Mouse (Mus musculus) embryonic facial prominence, embryonic 10.5 days (tissue): Measurements from ENCODE around the gene Cfap46. TPM values are rescaled to one million over a fixed set of nuclear protein-coding genes. Genes with fewer than 3 reads are reported as not detected.
"Not testable (repeated sequence)": the region's sequence is repeated elsewhere in the genome, so short reads cannot be mapped to it uniquely, and the experiment has no call there.

Experiments
- DNase-seq: peaks from one replicate; pipeline ENCODE4 v3.0.0-alpha.2; 2017; ENCODE audit warnings: low spot score
- H3K27ac ChIP-seq: fragments of 300-500 bp; sonication (generic); replicated peaks from 2 replicates; pipeline ENCODE4 v1.5.1; 2016; ENCODE audit warnings: mild to moderate bottlenecking
- H3K27me3 ChIP-seq: fragments of 300-500 bp; sonication (generic); replicated peaks from 2 replicates; pipeline ENCODE4 v1.6.1; 2016; ENCODE audit warnings: low read depth, mild to moderate bottlenecking; ENCODE audit not compliant: poor library complexity, severe bottlenecking
- H3K36me3 ChIP-seq: fragments of 300-500 bp; sonication (generic); replicated peaks from 2 replicates; pipeline ENCODE4 v1.6.1; 2016; ENCODE audit warnings: mild to moderate bottlenecking, moderate library complexity
- H3K4me1 ChIP-seq: fragments of 300-500 bp; sonication (generic); 2 replicates; pipeline ENCODE4 v1.6.1; 2016
- H3K4me3 ChIP-seq: fragments of 300-500 bp; sonication (generic); 2 replicates; pipeline ENCODE4 v1.5.1; 2016; ENCODE audit warnings: mild to moderate bottlenecking, moderate library complexity
- H3K9me3 ChIP-seq: fragments of 300-500 bp; sonication (generic); 2 replicates; pipeline ENCODE4 v1.6.1; 2016; ENCODE audit warnings: mild to moderate bottlenecking
- WGBS: fragments of 180-500 bp; shearing (Covaris S2); methylation state at CpG from one replicate; pipeline ENCODE4 v1.1.7; 2016; 5-methylcytosine and 5-hydroxymethylcytosine counted together
- polyA plus RNA-seq: library from polyadenylated mRNA; unstranded; fragments of >200 nt; fragmentation: Nextera tagmentation; extraction: Ambion mirVana; gene quantifications from 2 replicates; pipeline ENCODE4 v1.2.1, GENCODE M21; 2016

Cfap46 gene
- polyA plus RNA-seq, 1 experiment from 2014 or later: 0.51 TPM

DNA sequence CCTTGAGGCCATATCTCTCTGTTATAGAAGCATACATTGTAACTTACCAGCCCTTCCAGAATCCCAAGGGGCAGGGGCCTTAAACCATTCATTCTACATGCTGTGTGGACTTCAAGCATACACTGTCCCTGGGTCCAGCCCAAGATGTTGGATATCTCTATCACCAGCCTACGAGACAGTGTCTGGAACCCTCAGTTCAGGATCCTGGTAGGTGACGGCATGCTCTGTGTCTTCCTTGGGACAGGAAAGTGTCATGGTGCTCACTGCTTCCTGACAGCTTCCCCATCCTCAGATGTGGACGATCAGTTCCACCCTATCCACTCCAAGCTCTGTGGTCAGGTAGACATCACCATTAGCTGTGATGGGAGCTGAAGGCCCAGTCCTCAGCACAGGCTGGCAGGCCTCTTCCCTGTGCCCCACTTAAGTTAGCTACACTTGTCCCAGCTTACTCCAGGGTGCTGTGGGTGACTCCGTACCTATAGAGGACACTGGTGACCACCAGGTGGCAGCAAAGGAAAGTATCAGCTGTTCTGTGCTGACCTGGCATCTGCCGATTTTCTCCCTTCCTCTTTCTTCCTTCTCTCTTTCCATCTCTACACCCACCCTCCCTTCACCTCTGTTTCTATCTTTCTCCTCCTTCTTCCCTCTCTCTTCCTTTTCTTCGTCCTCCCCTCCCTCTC, 19.7 kb upstream of the Cfap46 start:
- Histone ChIP-seq H3K36me3 (no peaks in the 10 kb centered on the region), H3K4me1 (peaks cover 5% of the 10 kb centered on the region; the same call in 1 of the 2 replicates), H3K9me3 (no peaks in the 10 kb centered on the region), H3K27me3 (0 out of 2 replicates have a peak, but pooled peaks cover 15% of the 10 kb centered on the region), H3K4me3 (no peak overlapping the region), H3K27ac (no peak overlapping the region)
- 34% methylated on average over 6 of the region's 6 CpGs for WGBS
- peak; percentile 80 for DNase-seq

DNA sequence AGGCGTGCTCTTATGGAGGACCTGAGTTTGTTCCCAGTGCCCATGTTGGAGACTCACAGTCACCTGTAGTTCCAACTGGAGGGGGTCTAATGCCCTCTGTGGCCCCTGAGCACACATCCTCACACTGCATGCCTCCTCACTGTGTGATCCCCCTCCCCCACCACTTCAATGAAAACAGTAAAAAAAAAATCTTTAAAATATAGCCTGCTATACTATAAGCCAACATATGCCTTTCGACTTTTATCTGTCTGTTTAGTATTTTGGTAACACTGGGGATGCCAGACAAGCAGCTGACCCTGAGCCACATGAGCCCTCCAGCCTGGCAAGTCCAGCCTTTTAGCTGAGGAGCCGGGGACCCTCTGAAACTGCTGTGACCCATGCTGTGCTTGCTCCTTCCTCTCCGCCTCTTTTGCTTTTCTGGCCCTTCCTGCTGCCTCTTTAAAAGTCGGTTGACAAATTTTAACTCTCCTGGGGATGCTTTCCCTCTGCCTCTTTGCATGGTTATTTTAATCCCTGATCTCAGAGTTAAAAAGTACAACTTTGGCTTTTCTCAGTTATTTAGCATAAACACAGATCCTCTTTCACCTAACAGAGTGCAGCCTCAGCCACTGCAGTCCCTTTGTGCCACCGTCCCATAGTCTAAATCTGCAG, 18.2 kb upstream of the Cfap46 start:
- Histone ChIP-seq H3K4me3 (no peak overlapping the region), H3K27me3 (0 out of 2 replicates have a peak, but pooled peaks cover 15% of the 10 kb centered on the region), H3K36me3 (no peaks in the 10 kb centered on the region), H3K27ac (no peak overlapping the region), H3K4me1 (peaks cover 5% of the 10 kb centered on the region; the same call in 1 of the 2 replicates), H3K9me3 (peaks cover 4% of the 10 kb centered on the region; the same call in 1 of the 2 replicates)
- DNase-seq: no peak
- WGBS: 35% methylated on average over 6 of the region's 6 CpGs

DNA sequence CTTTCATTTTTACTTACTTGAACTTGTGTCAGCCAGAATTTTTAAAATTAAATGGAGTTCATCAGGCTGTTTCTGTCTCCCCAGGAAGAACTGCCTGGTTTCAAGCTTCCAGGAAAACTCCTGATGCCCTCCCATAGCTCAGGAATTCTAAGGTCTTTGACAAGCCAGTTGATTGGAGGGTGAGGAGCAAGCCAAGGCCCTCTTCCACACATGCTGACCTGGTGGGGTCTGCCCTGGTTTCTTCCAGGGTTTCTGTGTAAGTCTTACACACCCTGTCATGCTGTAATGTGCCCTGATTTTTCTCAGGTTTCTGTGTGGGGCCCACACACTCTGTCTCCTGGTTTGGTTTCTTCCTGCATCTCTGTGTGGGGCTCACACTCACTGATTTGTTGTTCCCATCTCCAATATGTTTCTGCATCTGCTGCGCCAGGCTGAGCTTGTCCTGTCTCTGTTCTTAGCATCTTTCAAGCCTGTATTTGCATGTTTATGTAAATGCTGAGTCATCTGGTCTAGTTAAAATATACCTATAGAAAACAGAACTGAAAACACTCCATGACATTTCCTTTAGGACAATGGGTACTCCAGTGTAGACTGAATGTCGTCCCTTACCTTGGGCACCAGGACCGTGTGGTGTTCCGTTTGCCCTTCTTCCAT, 9.2 kb upstream of the Cfap46 start:
- Histone ChIP-seq H3K27me3 (no peaks in the 10 kb centered on the region), H3K4me3 (no peak overlapping the region), H3K4me1 (no peaks in the 10 kb centered on the region), H3K27ac (no peak overlapping the region), H3K36me3 (no peaks in the 10 kb centered on the region), H3K9me3 (peaks cover 4% of the 10 kb centered on the region; the same call in 1 of the 2 replicates)
- 93% methylated on average over 4 of the region's 4 CpGs for WGBS
- no peak for DNase-seq

DNA sequence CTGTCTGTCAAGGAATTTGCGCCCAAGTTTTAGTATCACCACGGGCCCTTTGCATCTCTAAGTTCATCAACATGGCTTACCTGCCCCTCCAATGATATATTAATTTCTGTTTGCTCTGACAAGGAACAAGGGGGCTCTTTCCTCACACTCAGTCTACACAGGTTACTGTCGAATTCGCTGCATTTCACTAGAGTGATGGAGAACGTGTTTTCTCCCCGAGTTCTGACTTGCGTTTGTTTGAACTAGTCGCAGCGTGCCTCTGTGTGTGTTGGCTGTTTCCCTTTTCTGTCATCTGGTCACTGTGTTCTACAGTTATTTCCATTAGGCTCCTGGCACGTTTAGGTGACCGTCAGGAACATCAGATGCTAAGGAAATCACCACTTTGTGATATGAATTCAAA, 8.6 kb upstream of the Cfap46 start:
- H3K27ac ChIP-seq: no peak overlapping the region
- 86% methylated on average over 11 of the region's 11 CpGs for WGBS
- H3K9me3 ChIP-seq: peaks cover 2% of the 10 kb centered on the region; the same call in 1 of the 2 replicates
- no peaks in the 10 kb centered on the region for H3K36me3 ChIP-seq
- H3K4me1 ChIP-seq: no peaks in the 10 kb centered on the region
- no peak for DNase-seq
- no peaks in the 10 kb centered on the region for H3K27me3 ChIP-seq
- no peak overlapping the region for H3K4me3 ChIP-seq

DNA sequence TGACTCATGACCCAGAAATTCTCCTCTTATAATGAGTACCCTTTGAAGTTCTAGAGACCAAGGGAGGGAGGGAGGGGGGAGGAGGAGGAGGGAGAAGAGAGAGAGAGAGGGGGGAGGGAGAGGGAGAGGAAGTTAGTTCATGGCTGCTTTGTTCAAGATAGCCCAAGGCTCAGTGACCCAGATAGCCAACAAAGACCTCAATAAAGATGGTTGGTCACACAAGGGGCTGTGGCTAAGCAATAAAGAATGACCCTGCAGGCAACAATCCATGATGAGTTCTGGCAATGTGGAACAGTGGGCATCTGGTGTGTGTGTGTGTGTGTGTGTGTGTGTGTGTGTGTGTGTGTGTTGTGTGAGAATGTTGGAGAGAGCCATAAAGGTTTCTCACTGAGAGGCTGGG, 1.7 kb upstream of the Cfap46 start:
- peaks cover 20% of the 10 kb centered on the region for H3K4me1 ChIP-seq
- H3K27me3 ChIP-seq: peaks cover 19% of the 10 kb centered on the region; the same call in 1 of the 2 replicates
- DNase-seq: no peak
- no peak overlapping the region for H3K4me3 ChIP-seq
- no peak overlapping the region for H3K27ac ChIP-seq
- H3K36me3 ChIP-seq: no peaks in the 10 kb centered on the region
- H3K9me3 ChIP-seq: no peaks in the 10 kb centered on the region

DNA sequence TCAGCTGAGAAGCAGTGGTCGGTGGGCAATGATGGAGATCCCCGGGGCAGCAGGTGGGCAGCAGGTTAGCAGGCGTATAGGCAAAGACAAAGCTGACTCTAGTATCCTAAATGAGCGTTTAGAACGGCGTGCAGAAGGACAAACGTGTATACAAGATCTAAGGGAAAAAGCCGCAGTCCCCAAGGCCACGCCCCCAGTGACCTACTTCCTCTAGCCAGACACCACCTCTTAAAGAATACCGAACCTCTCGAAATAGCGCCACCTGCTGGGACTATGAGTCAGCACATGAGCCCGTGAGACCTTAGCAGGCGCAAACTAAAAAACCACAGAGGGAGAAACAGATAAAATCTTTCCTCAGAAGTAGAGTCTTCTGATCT, 924 bp upstream of the Cfap46 start:
- under 1% methylated on average over 14 of the region's 14 CpGs for WGBS
- H3K4me1 ChIP-seq: peaks cover 20% of the 10 kb centered on the region
- no peaks in the 10 kb centered on the region for H3K36me3 ChIP-seq
- peaks cover 19% of the 10 kb centered on the region; the same call in 1 of the 2 replicates for H3K27me3 ChIP-seq
- peak overlapping the region; percentile 71 for H3K4me3 ChIP-seq
- peak; percentile 89 for DNase-seq
- peak overlapping the region; percentile 68 for H3K27ac ChIP-seq
- no peaks in the 10 kb centered on the region for H3K9me3 ChIP-seq

DNA sequence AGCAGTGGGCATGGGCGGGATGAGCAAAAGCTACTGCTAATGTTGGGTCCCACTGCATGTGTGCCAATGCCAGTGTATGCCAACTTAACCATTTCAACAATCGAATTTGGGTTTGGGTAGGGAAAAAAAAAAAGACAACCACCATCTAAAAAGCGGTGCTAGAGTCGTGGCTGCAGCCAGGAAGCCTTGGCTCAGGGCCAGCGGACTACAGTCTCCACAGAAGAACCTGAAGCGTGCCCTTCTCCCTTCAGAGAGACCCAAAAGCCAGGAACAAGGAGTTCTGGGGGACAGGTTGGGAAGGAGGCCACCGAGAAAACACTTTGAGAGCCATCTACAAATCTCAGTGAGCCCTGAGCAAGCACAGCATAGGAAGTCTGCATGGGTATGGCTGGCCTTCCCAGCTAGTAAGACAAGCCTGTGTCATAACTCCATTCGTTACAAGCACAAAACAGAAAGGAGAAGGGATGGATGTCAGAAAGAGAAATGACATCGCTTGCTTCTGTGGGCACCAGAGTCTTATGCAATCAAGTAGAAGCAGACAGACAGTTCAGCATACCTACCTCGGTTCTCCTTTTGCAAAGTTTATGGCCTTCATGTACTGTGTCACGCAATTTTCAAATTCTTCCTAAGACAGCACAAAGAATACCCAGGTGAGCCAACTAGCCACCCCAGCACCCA, 1.6 kb downstream of the Cfap46 start:
- Histone ChIP-seq H3K9me3 (no peaks in the 10 kb centered on the region), H3K36me3 (no peaks in the 10 kb centered on the region), H3K27me3 (peaks cover 19% of the 10 kb centered on the region; the same call in 1 of the 2 replicates), H3K4me1 (peaks cover 20% of the 10 kb centered on the region), H3K4me3 (no peak overlapping the region), H3K27ac (no peak overlapping the region)
- no peak for DNase-seq
- 77% methylated on average over 11 of the region's 11 CpGs for WGBS

DNA sequence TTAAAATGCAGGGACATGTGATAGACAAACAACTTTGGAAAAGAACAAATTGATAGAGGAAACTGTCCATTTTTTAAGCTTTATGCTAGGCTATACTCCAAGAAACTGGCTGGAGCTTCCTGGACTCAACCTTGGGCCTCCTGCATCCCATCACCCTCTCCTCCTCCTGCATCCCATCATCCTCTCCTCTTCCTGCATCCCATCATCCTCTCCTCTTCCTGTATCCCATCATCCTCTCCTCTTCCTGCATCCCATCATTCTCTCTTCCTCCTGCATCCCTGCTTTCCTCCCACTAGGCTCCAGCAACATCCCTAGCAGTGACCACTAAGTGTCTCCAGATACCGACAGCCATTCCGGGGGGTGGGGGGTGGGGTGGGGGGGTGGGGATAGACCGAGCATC, 7.2 kb downstream of the Cfap46 start:
- no peak overlapping the region for H3K4me3 ChIP-seq
- no peaks in the 10 kb centered on the region for H3K9me3 ChIP-seq
- no peak overlapping the region for H3K27ac ChIP-seq
- H3K36me3 ChIP-seq: no peaks in the 10 kb centered on the region
- WGBS: 80% methylated on average over 3 of the region's 3 CpGs
- peaks cover 8% of the 10 kb centered on the region; the same call in 1 of the 2 replicates for H3K4me1 ChIP-seq
- 0 out of 2 replicates have a peak, but pooled peaks cover 6% of the 10 kb centered on the region for H3K27me3 ChIP-seq
- no peak for DNase-seq

DNA sequence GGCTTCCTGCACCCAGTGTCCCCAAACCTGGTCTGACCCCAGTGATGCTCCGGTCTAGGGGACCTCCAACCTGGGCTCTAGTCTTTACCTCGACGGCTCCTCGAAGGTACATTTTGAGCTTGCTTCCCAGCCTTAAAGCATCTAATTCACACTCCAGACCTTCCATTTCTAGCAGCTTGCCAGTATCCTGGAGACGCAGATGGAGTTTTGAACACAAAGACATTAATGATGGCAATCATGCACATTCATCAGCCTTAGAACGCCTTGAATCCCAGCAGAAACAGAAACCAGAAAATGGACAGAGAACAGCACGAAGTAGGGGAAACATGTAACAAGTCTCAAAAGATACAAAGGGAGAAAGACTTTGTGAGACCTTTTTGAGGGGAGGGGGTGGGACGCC, 16.7 kb downstream of the Cfap46 start:
- no peaks in the 10 kb centered on the region for H3K4me1 ChIP-seq
- H3K36me3 ChIP-seq: no peaks in the 10 kb centered on the region
- no peaks in the 10 kb centered on the region for H3K9me3 ChIP-seq
- no peaks in the 10 kb centered on the region for H3K27me3 ChIP-seq
- H3K4me3 ChIP-seq: no peak overlapping the region
- 86% methylated on average over 8 of the region's 8 CpGs for WGBS
- no peak overlapping the region for H3K27ac ChIP-seq
- no peak for DNase-seq

DNA sequence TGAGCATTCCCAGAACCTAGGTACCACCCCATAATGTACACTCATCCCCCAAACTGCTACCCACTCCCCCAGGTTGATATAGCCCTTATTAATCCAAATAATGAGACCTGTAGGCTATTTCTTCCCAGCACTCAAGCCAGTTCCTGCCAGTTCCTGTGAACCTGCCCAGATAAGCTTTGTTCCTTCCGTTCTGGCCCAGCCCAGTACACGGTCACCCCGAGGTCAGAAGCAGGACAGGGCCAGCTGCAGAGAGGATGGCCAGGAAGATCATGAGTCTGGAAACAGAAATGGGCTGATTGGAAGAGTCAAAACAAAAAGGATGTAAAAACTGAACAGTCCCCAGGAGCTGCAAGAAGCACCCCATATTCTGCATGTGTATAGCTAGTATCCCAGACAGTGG, 20.3 kb downstream of the Cfap46 start:
- Histone ChIP-seq H3K9me3 (no peaks in the 10 kb centered on the region), H3K4me1 (no peaks in the 10 kb centered on the region), H3K27me3 (no peaks in the 10 kb centered on the region), H3K36me3 (no peaks in the 10 kb centered on the region), H3K27ac (no peak overlapping the region), H3K4me3 (no peak overlapping the region)
- 80% methylated on average over 3 of the region's 3 CpGs for WGBS
- DNase-seq: no peak

DNA sequence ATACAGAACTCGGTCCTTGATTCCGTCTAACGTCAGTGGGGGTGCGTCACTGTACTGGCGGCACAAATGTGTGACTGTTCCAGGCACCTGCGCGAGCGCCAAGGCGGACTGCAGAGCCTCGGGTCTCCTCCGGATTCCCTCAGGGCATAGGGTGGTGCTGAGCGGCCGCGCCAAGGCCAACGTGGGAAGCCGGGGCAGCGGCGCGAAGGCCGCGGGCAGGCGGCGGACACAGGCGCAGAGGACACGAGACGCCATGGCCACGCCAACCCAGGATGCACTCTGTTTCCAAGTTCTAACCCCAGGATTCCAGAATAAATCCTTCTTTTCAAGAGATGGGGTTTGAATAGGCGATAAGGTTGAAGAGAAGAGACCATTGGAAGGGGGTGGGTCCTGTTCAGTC, 23.7 kb downstream of the Cfap46 start:
- 93% methylated on average over 28 of the region's 28 CpGs for WGBS
- H3K4me1 ChIP-seq, H3K9me3 ChIP-seq, H3K27ac ChIP-seq, H3K27me3 ChIP-seq, H3K4me3 ChIP-seq, DNase-seq, H3K36me3 ChIP-seq: not testable (repeated sequence)

DNA sequence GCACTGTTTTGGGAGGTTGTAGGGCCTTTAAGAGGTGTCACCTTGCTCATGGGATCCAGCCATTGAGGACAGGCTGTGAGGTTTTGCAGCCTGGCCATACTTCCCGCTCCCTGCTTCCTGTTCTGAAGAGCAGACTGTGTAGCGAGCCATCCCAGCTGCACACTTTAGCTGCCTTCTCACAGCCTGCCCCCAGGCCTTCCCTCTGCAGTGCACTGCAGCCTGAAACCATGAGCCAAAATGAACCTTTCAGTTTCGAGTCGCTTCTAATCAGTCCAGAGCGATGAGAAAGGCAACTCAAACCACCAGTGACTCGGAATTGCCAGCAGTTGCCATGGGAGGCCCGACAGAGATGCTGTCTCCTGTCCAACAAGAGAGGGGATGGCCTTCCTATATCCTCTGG, 33.9 kb downstream of the Cfap46 start:
- Histone ChIP-seq H3K27me3 (no peaks in the 10 kb centered on the region; the same call in 1 of the 2 replicates), H3K9me3 (no peaks in the 10 kb centered on the region), H3K27ac (no peak overlapping the region), H3K4me1 (no peaks in the 10 kb centered on the region; the same call in 1 of the 2 replicates), H3K4me3 (no peak overlapping the region), H3K36me3 (no peaks in the 10 kb centered on the region)
- 76% methylated on average over 7 of the region's 7 CpGs for WGBS
- no peak for DNase-seq
